Mouse (Mus musculus) E14TG2a.4 (cell line): Measurements from ENCODE around the gene Slf2.

Experiments used
- CTCF ChIP-seq: conservative IDR thresholded peaks from 2 replicates; pipeline ENCODE4 v1.5.1; 2014; ENCODE audit warnings: low read length
- NANOG ChIP-seq: IDR thresholded peaks from 2 replicates; pipeline ENCODE4 v1.6.1; 2014; ENCODE audit warnings: borderline replicate concordance, low read length, mixed read lengths
- POU5F1 ChIP-seq: IDR thresholded peaks from 2 replicates; pipeline ENCODE4 v1.6.1; 2014; ENCODE audit warnings: low read length, borderline replicate concordance

DNA sequence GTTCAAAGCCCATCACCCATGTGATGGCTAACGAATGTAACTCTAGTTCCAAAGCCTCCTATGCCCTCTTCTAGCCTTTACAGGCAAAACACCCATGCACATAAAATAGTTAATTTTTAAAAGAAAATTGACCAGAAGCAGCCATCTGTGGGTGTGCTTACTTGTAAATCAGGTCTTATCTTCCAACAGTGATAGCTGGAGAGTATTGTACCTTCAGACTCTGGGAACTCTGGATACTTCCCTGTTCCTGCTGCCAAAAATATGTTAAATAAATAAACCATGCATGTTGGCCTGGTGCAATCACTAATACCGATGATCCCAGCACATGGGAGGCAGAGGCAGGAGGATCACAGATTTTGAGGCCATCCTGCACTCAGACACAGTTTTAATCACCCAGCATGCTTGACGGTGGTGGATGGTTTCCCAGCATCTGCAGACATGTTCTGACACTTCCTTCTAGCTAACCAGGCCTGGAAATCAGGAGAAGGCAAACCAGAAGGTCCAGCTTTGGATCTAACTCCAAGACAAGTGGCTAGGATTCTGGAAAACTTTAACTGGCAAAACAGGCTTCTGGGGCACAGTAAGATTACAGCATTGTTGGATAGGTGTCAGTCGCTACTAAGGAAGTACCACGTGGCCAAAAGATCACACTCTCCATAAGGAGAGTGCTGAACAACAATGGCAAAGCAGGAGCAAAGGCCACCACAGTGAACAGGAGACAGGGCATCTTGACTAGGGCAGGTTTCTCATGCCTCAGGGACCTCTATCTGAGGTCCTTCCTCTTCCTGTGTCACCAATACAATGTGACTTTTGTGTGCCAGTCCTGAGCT lies 54.4 kb downstream of the Slf2 start:
- TF ChIP-seq CTCF (no peak), POU5F1 (no peak), NANOG (no peak)
